Mouse (Mus musculus) spleen, adult 18-20 months (tissue): ENCODE measurements around the gene Brd9.
"Not testable (repeated sequence)": the region's sequence is repeated elsewhere in the genome, so short reads cannot be mapped to it uniquely, and the experiment has no call there.

Experiments
- DNase-seq, 2 experiments: peaks; one replicate each; pipeline ENCODE4 v3.0.0; 2022; ENCODE audit warnings: mixed read lengths in 2 of 2

Gene Brd9

DNA sequence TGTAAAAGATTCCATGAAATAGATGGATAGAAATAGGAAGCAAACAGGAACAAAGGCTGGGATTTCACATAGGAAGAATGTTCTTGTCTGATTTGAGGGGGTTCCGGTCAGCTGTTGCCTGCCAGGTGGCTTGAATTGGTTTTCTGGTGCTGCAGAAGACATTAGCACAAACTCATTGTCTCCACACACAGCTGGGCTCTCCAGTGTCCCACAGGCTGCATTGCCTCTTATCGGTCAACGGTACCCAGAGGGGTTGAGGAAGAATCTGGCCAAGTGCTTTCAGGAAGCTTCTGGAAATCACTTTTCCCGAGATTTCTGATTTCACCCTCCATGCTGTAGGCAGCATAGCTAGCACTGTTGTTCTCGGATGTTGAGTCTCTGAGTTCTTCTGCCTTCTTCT, 53.7 kb downstream of the Brd9 start:
- DNase-seq: no peak

DNA sequence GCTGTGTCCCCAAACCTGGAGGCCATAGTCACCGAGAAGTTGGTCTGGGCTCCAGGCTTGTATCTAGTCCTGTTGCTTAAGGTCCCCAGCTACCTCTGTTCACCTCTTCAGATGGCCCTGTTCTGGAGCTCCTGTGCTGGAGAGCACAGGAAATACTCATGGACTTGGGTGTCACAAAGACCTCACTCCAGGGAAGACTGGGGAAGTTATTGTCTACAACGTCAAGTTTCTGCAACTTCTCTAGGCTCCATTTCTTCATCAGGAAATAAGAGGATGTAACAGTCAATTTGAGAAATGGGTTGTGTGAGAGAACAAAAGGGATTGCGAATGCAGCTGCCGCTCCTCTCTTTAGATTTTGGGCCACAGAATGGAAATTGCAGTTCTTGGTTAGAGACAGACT, 58.8 kb downstream of the Brd9 start:
- no peak for DNase-seq

DNA sequence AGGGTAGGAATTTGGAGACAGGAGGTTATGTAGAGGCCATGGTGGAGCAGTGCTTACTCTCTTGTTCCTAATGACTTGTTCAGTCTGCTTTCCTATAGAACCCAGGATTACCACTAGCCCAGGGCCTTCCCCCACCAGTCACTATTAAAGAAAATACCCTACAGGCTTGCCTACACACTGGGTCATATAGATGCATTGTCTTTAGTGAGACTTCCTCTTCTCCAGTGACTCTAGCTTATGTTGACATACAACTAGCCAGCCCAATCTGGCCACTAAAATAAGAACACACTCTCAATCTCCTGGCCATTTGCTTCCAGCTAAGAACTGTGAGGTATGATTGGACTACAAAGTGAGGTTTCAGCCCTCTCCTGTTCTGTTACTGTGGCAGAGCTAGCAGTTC, 62.9 kb downstream of the Brd9 start:
- no peak for DNase-seq

DNA sequence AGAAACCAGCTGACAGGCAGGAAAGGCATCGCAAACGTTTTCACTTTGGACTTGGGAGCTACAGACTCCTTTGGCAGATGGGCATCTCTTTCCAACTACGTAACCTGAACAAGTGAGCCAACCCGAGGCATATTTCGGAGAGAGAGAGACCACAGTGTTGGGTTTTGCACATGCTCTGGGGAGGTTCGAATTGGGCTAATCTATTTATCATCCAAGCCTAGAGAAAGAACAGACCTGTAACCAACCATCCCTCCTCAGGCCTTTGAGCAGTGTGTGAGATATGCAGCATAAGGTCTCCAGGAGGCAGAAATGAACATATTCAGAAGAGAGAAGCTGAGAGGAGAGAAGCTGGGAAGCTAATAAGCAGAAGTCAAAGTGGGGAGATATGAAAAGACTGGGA, 63.4 kb downstream of the Brd9 start:
- no peak for DNase-seq

DNA sequence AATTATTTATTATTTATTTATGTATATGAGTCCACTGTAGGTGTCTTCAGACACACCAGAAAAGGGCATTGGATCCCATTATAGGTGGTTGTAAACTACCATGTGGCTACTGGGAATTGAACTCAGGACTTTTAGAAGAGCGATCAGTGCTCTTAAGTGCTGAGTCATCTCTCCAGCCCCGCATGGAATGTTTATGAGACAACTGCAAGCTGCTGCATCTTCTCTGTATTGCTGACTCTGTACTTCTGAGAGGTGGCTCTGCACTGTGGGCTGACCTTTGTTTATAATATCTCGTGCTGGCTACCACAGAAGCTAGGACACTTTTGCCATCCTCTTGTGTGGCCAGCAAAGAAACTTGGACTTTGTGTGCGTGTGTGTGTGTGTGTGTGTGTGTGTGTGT, 63.9 kb downstream of the Brd9 start:
- no peak for DNase-seq

DNA sequence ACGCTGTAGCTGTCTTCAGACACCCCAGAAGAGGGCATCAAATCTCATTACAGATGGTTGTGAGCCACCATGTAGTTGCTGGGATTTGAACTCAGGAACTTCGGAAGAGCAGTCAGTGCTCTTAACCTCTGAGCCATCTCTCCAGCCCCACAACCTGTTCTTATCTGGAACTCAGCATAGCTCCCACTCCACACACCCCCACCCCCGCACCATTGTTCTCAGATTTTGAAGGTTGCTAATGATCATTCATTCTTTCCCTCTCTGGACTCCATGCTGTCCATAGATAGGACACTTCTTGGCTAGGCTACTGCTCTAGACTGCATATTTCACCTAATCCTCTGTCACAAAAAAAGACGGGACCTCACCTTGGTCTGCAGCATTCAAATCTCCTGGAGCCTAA, 69.3 kb downstream of the Brd9 start:
- DNase-seq: not testable (repeated sequence)

DNA sequence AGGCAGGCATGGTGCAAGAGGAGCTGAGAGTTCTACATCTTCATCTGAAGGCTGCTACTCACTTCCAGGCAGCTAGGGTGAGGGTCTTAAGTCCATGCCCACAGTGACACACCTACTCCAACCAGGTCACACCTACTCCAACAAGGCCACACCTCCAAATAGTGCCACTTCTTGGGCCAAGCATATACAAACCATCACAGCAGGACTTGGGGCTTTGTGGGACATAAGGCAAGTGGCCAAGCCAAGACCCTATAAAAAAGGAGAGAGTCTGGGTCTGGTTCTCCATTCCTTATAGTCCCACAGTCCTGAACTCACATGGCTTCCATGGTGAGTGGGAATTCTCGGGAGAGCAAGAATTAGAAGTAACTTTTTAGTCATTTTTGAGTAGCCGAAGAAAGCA, 70.6 kb downstream of the Brd9 start:
- not testable (repeated sequence) for DNase-seq

DNA sequence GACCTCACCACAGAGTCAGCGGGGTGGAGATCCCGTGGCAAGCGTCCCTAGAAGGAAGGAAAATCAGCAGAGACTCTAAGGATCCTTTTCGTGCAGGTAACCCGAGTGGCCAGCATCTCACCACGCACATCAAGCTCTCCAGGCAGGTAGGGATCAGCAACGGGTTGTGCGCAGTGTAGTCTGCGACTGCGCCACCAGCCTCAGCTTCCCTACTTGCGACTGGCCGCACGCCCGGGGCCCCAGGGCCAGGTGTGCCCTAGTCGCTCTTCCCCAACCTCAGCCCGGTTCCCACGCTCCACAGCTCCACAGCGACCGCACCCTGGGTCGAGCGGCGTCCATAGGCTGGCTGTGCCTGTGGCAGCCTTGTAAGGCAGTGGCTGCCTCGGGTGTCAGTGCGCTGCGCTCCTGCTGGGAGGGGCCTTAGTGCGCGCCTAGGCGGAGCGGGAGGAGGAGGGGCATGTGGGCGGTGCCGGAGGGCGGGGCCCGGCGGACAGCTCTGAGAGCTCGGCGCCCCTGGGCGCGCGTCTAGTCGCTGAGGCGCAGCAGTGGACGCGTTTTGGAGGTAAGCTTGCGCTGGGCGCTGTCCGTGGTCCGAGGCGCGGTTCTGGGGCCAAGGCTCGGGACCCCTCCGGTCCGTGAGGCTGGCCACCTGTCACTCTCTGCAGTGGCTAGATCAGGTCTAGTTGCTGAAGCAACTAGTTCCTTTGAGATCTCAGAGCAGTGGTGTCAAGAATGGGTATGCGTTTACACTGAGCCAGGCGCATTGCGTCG, 71.5 kb downstream of the Brd9 start, which contains the start of gene Tppp:
Gene Tppp, plus strand, starts transcription at position 460 of the 771 bp plus-strand sequence.
- DNase-seq: peak; percentile 77 to 84

DNA sequence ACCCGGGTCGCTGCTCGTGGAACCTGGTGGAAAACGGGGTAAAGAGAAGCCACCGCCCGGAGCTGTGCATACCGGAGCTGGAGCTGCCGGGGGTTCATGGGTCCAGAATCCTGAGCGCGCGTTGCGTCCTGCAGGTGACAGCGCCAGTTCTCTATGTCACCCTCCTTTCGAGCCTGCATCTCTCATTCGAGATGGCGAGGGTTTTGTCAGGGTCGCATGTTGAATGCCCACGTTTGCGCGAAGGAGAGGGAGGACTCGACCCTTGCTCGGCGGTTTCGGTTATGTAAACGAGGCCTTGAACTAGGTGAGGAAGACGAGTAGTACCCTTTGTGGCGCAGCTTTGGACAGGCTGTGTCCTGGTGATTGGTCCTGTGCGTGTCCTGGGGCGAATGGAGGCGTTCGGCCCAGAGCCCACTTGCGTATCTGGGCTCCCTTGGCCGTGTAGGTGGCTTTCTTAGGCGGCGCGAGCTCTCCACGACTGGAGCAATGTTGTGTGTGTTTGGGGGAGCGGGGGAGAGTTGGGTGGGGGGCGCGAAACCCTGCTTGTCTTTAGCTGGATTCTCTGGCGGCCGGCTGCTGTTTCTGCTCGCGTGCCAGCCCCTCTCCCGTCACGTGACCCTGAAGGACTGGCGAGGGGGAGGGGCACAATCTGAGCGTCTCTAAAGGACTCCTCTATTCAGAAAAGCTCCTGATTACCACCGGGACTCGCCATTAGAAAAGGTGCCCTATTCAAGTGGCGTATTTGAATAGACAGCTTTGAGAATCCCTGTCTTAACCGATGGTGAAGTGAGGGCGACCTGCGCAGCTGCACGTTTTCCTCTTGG, 72.4 kb downstream of the Brd9 start:
- DNase-seq: peak; percentile 18 to 21
